Mouse (Mus musculus) B cell, adult 62 days (primary cell): Measurements from ENCODE around the gene Fbxo7. TPM values are rescaled to one million over a fixed set of nuclear protein-coding genes. Genes with fewer than 3 reads are reported as not detected.

Experiments
- total RNA-seq: library from RNA; stranded (reverse); gene quantifications from 4 replicates; pipeline ENCODE4 v1.2.4, GENCODE M21; 2023

The Fbxo7 gene
- total RNA-seq: 32.3 to 42.6 TPM (median 37.2 TPM) in 4 replicates

GRCm38 (mm10) chr10:86021749-86022473, at the start of gene Fbxo7:
Gene Fbxo7, plus strand, starts transcription at chr10:86021972.

DNA sequence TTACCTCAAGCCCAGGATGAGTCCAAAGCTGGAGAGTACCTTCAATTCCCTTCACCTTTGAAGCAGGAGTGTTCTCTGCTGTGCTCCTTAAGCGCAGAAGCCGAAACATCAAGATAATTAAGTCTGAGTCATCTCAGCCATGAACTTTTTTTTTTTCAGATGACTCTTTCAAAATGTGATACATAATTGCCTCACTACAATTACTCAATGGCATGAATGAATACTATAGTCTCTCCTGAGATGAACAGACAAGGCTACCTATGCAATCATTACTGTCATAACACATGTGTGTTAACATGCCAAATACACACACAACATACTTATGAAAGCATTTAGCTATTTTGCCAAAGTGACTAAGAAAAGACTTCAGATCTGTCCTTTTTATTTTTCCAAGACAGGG, 10.0 kb upstream of the Fbxo7 start, which contains the start of gene Bpifc:
TSS of gene Bpifc (minus strand) at position 115 of the 400 bp plus-strand sequence.

Other genes with a start within 250 kb of the Fbxo7 start
- 21.7 to 29.7 TPM (median 29.0 TPM) in 4 replicates for gene Pwp1, start 192.5 kb upstream of the Fbxo7 start, total RNA-seq
- 55.7 to 70.8 TPM (median 63.6 TPM) in 4 replicates for gene Prdm4, start 104.8 kb upstream of the Fbxo7 start, total RNA-seq
- gene Ascl4, start 94.3 kb upstream of the Fbxo7 start, total RNA-seq: not detected in 4 replicates
- gene Rtcb, start 64.1 kb upstream of the Fbxo7 start, total RNA-seq: 91.0 to 102 TPM (median 96.4 TPM) in 4 replicates
- gene Bpifc, start 10.1 kb upstream of the Fbxo7 start, total RNA-seq: not detected in 4 replicates